Mouse (Mus musculus) forebrain, embryonic 14.5 days (tissue): ENCODE measurements around the gene Cyp2d34. TPM values are rescaled to one million over a fixed set of nuclear protein-coding genes. Genes with fewer than 3 reads are reported as not detected.

Experiments used
- ATAC-seq: fragments of 200-750 bp; cut with Nextera tagmentation; 2 replicates; pipeline ENCODE4 v1.8.0; 2017; ENCODE audit warnings: mild to moderate bottlenecking, moderate library complexity
- DNase-seq: peaks from one replicate; pipeline ENCODE4 v3.0.0-alpha.2; 2015; ENCODE audit warnings: low spot score
- H3K27ac ChIP-seq: fragments of 300-500 bp; sonication (generic); 2 replicates; pipeline ENCODE4 v1.5.1; 2014; ENCODE audit warnings: low read depth, mild to moderate bottlenecking, control low read depth, low read length, moderate library complexity
- H3K27me3 ChIP-seq: fragments of 300-500 bp; sonication (generic); replicated peaks from 2 replicates; pipeline ENCODE4 v1.6.1; 2014; ENCODE audit warnings: low read length, control low read depth, mixed read lengths; ENCODE audit not compliant: control insufficient read depth, insufficient read depth
- H3K36me3 ChIP-seq: fragments of 300-500 bp; sonication (generic); 2 replicates; pipeline ENCODE4 v1.6.1; 2014; ENCODE audit warnings: low read length, control low read depth; ENCODE audit not compliant: control insufficient read depth, insufficient read depth
- H3K4me1 ChIP-seq: fragments of 300-500 bp; sonication (generic); 2 replicates; pipeline ENCODE4 v1.6.1; 2014; ENCODE audit warnings: antibody characterized with exemption, low read length, control low read depth; ENCODE audit not compliant: control insufficient read depth, insufficient read depth
- H3K4me2 ChIP-seq: fragments of 300-500 bp; sonication (generic); 2 replicates; pipeline ENCODE4 v1.6.1; 2014; ENCODE audit warnings: mild to moderate bottlenecking, control low read depth, low read length
- H3K4me3 ChIP-seq: fragments of 300-500 bp; sonication (generic); 2 replicates; pipeline ENCODE4 v1.5.1; 2014; ENCODE audit warnings: low read depth, low read length, control low read depth
- H3K9ac ChIP-seq: fragments of 300-500 bp; sonication (generic); 2 replicates; pipeline ENCODE4 v1.6.1; 2014; ENCODE audit warnings: mild to moderate bottlenecking, low read length, control low read depth, moderate library complexity
- H3K9me3 ChIP-seq: fragments of 300-500 bp; sonication (generic); replicated peaks from 2 replicates; pipeline ENCODE4 v1.6.1; 2016; ENCODE audit warnings: low read length, control low read depth, mixed read lengths; ENCODE audit not compliant: control insufficient read depth
- WGBS: fragments of 180-500 bp; shearing (Covaris S2); extraction: QIAGEN DNeasy Blood & Tissue Kit; methylation state at CpG from one replicate; pipeline ENCODE4 v1.1.7; 2014; 5-methylcytosine and 5-hydroxymethylcytosine counted together
- microRNA-seq: library from miRNA; unstranded; fragments of <30 nt; microRNA quantifications from one replicate; pipeline ENCODE4, GENCODE M21; 2016
- polyA plus RNA-seq: library from polyadenylated mRNA; unstranded; fragments of >200 nt; fragmentation: Nextera tagmentation; extraction: Ambion mirVana; gene quantifications from 2 replicates; pipeline ENCODE4 v1.2.1, GENCODE M21; 2014

Gene Cyp2d34
- polyA plus RNA-seq, 1 experiment from 2014 or later = not detected

DNA sequence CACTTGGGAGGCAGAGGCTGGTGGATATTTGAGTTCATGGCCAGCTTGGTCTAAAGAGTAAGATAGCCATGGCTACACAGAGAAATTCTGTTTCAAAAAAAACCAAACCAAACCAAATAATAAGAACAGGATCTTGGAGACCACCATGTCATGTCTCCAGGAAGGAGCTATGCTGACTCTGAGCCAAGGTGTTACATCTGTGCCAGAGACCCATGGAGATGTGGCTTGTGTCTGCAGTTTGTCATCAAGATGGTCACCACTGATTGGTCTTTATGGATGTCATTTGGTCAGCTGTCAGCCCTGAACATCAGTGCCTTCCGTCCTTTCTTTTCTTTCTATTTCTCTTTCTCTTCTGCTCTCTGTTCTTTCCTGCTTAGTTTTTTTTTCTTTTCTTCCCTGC lies 14.2 kb upstream of the Cyp2d34 start:
- no peaks in the 10 kb centered on the region for H3K27me3 ChIP-seq
- DNase-seq (no peak), ATAC-seq (no peak)
- no peak overlapping the region for H3K4me3 ChIP-seq
- WGBS = 67% methylated on average over 1 of the region's 1 CpGs
- no peak overlapping the region for H3K4me2 ChIP-seq
- H3K9ac ChIP-seq = no peak overlapping the region
- no peaks in the 10 kb centered on the region for H3K36me3 ChIP-seq
- no peaks in the 10 kb centered on the region for H3K4me1 ChIP-seq
- H3K9me3 ChIP-seq = no peaks in the 10 kb centered on the region
- no peak overlapping the region for H3K27ac ChIP-seq

- 89% methylated on average over 1 of the region's 1 CpGs for whole genome bisulfite sequencing
- Histone ChIP-seq H3K4me3 (no peak overlapping the region), H3K9ac (no peak overlapping the region), H3K27me3 (no peaks in the 10 kb centered on the region), H3K4me1 (no peaks in the 10 kb centered on the region), H3K36me3 (no peaks in the 10 kb centered on the region), H3K4me2 (no peak overlapping the region), H3K27ac (no peak overlapping the region), H3K9me3 (no peaks in the 10 kb centered on the region)
- DNase-seq = no peak
- ATAC-seq = no peak
Measured at GRCm38 (mm10) chr15:82621993-82622392, 1.2 kb upstream of the Cyp2d34 start.

GRCm38 (mm10) chr15:82618362-82619020 lies 2.3 kb downstream of the Cyp2d34 start:
- no peak overlapping the region for H3K4me2 ChIP-seq
- no peaks in the 10 kb centered on the region for H3K27me3 ChIP-seq
- ATAC-seq = no peak
- 95% methylated on average over 9 of the region's 9 CpGs for WGBS
- H3K9me3 ChIP-seq = no peaks in the 10 kb centered on the region
- no peak overlapping the region for H3K9ac ChIP-seq
- H3K36me3 ChIP-seq = no peaks in the 10 kb centered on the region
- H3K4me1 ChIP-seq = no peaks in the 10 kb centered on the region
- H3K4me3 ChIP-seq = no peak overlapping the region
- no peak for DNase-seq
- H3K27ac ChIP-seq = no peak overlapping the region

DNA sequence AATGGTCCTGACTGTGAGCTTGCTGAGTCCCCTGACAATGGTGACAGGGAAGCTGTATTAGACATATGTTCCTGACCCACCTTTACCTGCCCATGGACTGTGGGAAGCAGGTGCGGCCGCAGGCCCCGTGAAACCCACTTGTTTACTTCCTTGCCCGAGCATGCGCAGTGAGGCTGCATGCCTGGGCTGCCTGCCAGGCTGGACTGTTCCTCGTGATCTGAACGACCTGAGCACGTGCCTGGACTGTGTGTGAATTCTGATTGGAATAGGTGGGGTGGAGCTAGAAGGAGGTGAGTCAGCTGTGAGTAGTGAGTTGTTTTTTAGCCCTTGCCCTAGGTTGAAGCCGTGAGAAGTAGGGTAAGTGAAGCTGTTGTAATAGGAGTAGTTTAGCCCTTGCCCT lies 38.1 kb downstream of the Cyp2d34 start:
- no peak for DNase-seq

GRCm38 (mm10) chr15:82579071-82579470 lies 41.7 kb downstream of the Cyp2d34 start:
- no peaks in the 10 kb centered on the region for H3K36me3 ChIP-seq
- no peaks in the 10 kb centered on the region for H3K9me3 ChIP-seq
- 82% methylated on average over 2 of the region's 2 CpGs for WGBS
- DNase-seq (no peak), ATAC-seq (no peak)
- H3K9ac ChIP-seq = no peak overlapping the region
- H3K4me3 ChIP-seq = no peak overlapping the region
- H3K27me3 ChIP-seq = no peaks in the 10 kb centered on the region
- H3K4me1 ChIP-seq = no peaks in the 10 kb centered on the region
- H3K27ac ChIP-seq = no peak overlapping the region
- H3K4me2 ChIP-seq = no peak overlapping the region

More for the DNA sequence above, 38.1 kb downstream of the Cyp2d34 start:
- no peak for ATAC-seq
- H3K4me3 ChIP-seq = no peak overlapping the region
- no peaks in the 10 kb centered on the region for H3K36me3 ChIP-seq
- WGBS = 84% methylated on average over 9 of the region's 9 CpGs
- H3K27me3 ChIP-seq = no peaks in the 10 kb centered on the region
- no peak overlapping the region for H3K27ac ChIP-seq
- no peaks in the 10 kb centered on the region for H3K4me1 ChIP-seq
- H3K9ac ChIP-seq = no peak overlapping the region
- no peaks in the 10 kb centered on the region for H3K9me3 ChIP-seq
- H3K4me2 ChIP-seq = no peak overlapping the region

GRCm38 (mm10) chr15:82572856-82573255 lies 47.9 kb downstream of the Cyp2d34 start:
- H3K9ac ChIP-seq = no peak overlapping the region
- H3K4me1 ChIP-seq = no peaks in the 10 kb centered on the region
- no peaks in the 10 kb centered on the region for H3K9me3 ChIP-seq
- H3K27ac ChIP-seq = no peak overlapping the region
- no peaks in the 10 kb centered on the region for H3K36me3 ChIP-seq
- ATAC-seq = no peak
- WGBS = 73% methylated on average over 1 of the region's 1 CpGs
- no peak for DNase-seq
- no peaks in the 10 kb centered on the region for H3K27me3 ChIP-seq
- no peak overlapping the region for H3K4me2 ChIP-seq
- no peak overlapping the region for H3K4me3 ChIP-seq

Small RNAs within 50 kb of the gene (microRNA-seq; reads per million reads assigned to microRNA genes)
- gene Gm27463 (not detected), gene Gm27742 (not detected)

Other genes starting within 250 kb of the Cyp2d34 start
- gene Cyp2d22, start 240.7 kb downstream of the Cyp2d34 start, polyA plus RNA-seq = 0.63 and 1.2 TPM in 2 replicates
- not detected in 2 replicates for gene Cyp2d11, start 226.9 kb downstream of the Cyp2d34 start, polyA plus RNA-seq
- not detected in 2 replicates for gene Cyp2d10, start 213.8 kb downstream of the Cyp2d34 start, polyA plus RNA-seq
- not detected in 2 replicates for gene Cyp2d9, start 187.5 kb downstream of the Cyp2d34 start, polyA plus RNA-seq
- not detected in 2 replicates for gene Cyp2d12, start 65.9 kb downstream of the Cyp2d34 start, polyA plus RNA-seq
- not detected in 2 replicates for gene Cyp2d40, start 143.2 kb upstream of the Cyp2d34 start, polyA plus RNA-seq
- gene Cyp2d26, start 173.3 kb upstream of the Cyp2d34 start, polyA plus RNA-seq = not detected in 2 replicates